Mouse (Mus musculus): ENCODE measurements around the gene Fsd1l. TPM values are rescaled to one million over a fixed set of nuclear protein-coding genes. Genes with fewer than 3 reads are reported as not detected.
"Not testable (repeated sequence)": the region's sequence is repeated elsewhere in the genome, so short reads cannot be mapped to it uniquely, and the experiment has no call there.

Fsd1l gene
- polyA plus RNA-seq, 1 experiment from 2014 or later, result 1.9 TPM

DNA sequence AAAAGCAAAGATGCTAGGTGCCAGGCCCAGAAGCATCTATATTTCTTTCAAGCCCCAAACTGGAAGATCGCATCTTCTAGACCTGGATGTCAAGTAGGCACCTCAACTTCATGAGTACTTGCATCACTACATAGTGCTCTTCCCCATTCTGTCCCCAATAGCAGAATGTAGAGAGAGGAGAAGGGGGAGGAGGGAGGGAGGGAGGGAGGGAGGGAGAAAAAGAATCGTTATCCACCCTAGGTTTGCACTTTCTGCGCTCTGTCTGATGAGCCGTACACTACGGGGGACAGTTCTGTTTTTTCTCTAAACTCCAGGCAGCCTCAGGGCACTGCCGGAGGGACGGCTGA is 82.4 kb downstream of the Fsd1l start, which contains the start of gene Fktn:
Gene Fktn, plus strand, starts transcription at position 295 of the 347 bp plus-strand sequence.
- 5% methylated on average over 7 of the region's 7 CpGs for WGBS (ENCODE audit: insufficient replicate concordance)
- peak within 1 kb of the TSS; percentile 89 for H3K4me2 ChIP-seq (ENCODE audit: low read depth, low read length)
- ATAC-seq (ENCODE audit: low read depth), result peak; percentile 45

DNA sequence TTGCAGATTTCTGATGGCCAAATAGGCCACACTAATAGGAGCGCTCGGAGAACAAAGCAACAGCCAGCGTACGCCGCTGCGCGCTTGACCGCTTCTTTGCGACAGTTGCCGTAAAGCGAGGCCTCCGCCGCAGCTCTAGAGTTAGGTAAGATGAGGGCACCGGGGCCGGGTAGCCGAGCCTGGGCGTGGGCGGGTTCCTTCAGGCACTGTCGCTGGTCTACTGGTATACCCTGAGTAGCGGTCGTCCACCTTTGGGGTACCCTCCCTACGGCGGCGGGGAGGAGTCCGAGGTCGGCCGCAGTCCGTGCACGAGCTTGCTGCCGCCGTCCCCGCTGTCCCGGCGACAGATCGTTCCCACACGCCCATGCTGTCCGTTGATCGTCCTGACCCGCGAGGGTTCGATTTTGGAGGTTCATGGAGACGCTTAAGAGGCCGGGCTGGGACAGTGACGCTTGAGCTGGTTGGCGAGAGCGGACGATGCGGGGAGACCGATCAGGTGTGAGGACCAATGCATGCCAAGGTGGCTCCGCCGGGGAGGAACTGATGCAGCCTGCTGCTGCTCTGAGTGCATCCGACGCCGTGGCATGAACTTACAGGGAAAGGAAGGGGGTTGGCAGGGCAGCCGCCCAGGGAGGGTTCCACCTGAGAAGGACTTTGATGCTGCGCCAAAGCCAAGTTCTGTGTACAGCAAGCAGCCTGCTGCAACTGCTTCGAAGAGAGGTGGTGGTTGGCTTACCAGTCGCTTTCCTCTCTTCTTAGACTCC is 83.0 kb downstream of the Fsd1l start:
- WGBS (ENCODE audit: insufficient replicate concordance), result 1% methylated on average over 58 of the region's 58 CpGs
- Histone ChIP-seq H3K27me3 (ENCODE audit: control insufficient read depth, insufficient read depth, low read depth, low read length) (no peaks in the 10 kb centered on the region), H3K9ac (ENCODE audit: low read depth, low read length) (peak overlapping the region; percentile 77), H3K4me2 (ENCODE audit: low read depth, low read length) (peak overlapping the region; percentile 89), H3K4me1 (ENCODE audit: control insufficient read depth, low read depth, low read length) (peaks cover 6% of the 10 kb centered on the region), H3K9me3 (replicated peaks; ENCODE audit: control insufficient read depth, low read length) (no peaks in the 10 kb centered on the region), H3K36me3 (ENCODE audit: control insufficient read depth, insufficient read depth) (no peaks in the 10 kb centered on the region), H3K27ac (ENCODE audit: low read length) (peak overlapping the region; percentile 53), H3K4me3 (ENCODE audit: low read depth, low read length) (peak overlapping the region; percentile 72)
- peak; percentile 92 for ATAC-seq (ENCODE audit: low read depth)

More for the DNA sequence above, 82.4 kb downstream of the Fsd1l start, which contains the start of gene Fktn:
- H3K27ac ChIP-seq (ENCODE audit: low read length), result peak within 1 kb of the TSS; percentile 53
- H3K9ac ChIP-seq (ENCODE audit: low read depth, low read length), result peak within 1 kb of the TSS; percentile 77
- no peaks in the 10 kb centered on the region for H3K9me3 ChIP-seq (replicated peaks; ENCODE audit: control insufficient read depth, low read length)
- peaks cover 6% of the 10 kb centered on the region for H3K4me1 ChIP-seq (ENCODE audit: control insufficient read depth, low read depth, low read length)
- H3K4me3 ChIP-seq (ENCODE audit: low read depth, low read length), result peak within 1 kb of the TSS; percentile 72
- H3K36me3 ChIP-seq (ENCODE audit: control insufficient read depth, insufficient read depth), result no peaks in the 10 kb centered on the region
- H3K27me3 ChIP-seq (ENCODE audit: control insufficient read depth, insufficient read depth, low read depth, low read length), result no peaks in the 10 kb centered on the region

DNA sequence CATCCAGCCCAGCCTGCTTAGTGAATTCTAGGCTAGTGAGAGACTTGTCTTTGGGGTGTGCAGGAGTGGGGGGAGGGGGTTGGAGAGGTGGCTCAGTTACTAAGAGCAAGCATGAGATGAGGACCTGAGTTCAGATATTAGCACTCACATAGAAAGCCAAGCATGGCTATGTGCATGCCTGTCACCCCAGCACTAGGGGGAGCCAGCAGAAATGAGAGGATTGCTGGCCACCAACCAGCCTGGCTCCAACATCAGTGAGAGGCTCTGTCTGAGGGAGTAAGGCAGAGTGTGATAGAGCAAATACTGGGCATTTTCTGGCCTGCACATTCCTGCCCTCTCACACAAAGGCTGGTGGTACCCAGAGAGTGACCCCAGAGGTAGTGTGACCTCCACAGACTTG is 84.7 kb downstream of the Fsd1l start:
- H3K27ac ChIP-seq (ENCODE audit: low read length), result no peak overlapping the region
- ATAC-seq (ENCODE audit: low read depth), result no peak

DNA sequence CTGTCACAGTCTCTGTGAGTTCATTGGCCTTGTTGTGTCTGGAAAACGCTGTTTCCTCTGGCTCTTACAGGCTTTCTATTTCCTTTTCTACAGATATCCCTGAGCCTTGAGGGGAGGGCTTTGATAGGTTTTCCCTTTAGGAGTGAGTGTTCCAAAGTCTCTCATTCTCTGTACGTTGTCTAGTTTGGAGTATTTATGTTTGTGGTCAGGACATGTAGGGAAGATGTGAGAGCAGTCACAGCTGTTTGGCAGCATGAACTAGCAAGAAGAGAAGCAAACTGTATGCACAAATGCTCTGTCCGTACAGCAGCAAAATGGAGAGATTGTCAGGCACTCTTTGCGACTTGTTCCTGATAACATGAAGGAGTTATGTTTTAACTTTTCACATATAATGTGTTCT is 86.3 kb downstream of the Fsd1l start:
- H3K27me3 ChIP-seq (ENCODE audit: control insufficient read depth, insufficient read depth, low read depth, low read length), result no peaks in the 10 kb centered on the region
- no peak overlapping the region for H3K4me3 ChIP-seq (ENCODE audit: low read depth, low read length)
- H3K36me3 ChIP-seq (ENCODE audit: control insufficient read depth, insufficient read depth), result no peaks in the 10 kb centered on the region
- 61% methylated on average over 4 of the region's 4 CpGs for WGBS (ENCODE audit: insufficient replicate concordance)
- no peak overlapping the region for H3K9ac ChIP-seq (ENCODE audit: low read depth, low read length)
- no peak overlapping the region for H3K4me2 ChIP-seq (ENCODE audit: low read depth, low read length)
- peaks cover 6% of the 10 kb centered on the region for H3K4me1 ChIP-seq (ENCODE audit: control insufficient read depth, low read depth, low read length)
- no peak overlapping the region for H3K27ac ChIP-seq (ENCODE audit: low read length)
- no peak for ATAC-seq (ENCODE audit: low read depth)
- H3K9me3 ChIP-seq (replicated peaks; ENCODE audit: control insufficient read depth, low read length), result no peaks in the 10 kb centered on the region

More for the DNA sequence above, 84.7 kb downstream of the Fsd1l start:
- Histone ChIP-seq H3K4me2 (ENCODE audit: low read depth, low read length) (no peak overlapping the region), H3K27me3 (ENCODE audit: control insufficient read depth, insufficient read depth, low read depth, low read length) (no peaks in the 10 kb centered on the region), H3K36me3 (ENCODE audit: control insufficient read depth, insufficient read depth) (no peaks in the 10 kb centered on the region), H3K9me3 (replicated peaks; ENCODE audit: control insufficient read depth, low read length) (no peaks in the 10 kb centered on the region), H3K4me1 (ENCODE audit: control insufficient read depth, low read depth, low read length) (peaks cover 6% of the 10 kb centered on the region), H3K4me3 (ENCODE audit: low read depth, low read length) (no peak overlapping the region), H3K9ac (ENCODE audit: low read depth, low read length) (no peak overlapping the region)

DNA sequence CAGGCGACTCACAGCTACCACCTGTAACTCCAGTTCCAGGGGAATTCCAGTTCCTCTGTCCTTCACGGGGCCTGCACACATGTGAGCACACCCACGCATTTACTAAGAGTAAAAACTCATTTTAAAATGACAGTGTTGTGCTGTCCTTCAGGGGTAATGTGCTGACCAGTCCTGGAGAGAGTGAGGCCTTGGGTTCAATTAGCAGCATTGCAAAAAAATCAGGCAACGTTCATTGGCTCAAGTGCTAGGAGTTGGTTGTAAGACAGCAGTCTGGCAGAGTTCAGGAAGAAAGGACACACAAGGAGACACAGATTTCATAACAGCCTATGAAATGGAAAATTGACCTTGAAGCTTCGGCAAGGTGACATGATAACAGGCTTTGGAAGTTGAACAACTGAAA is 87.0 kb downstream of the Fsd1l start:
- 62% methylated on average over 5 of the region's 5 CpGs for WGBS (ENCODE audit: insufficient replicate concordance)
- H3K4me3 ChIP-seq (ENCODE audit: low read depth, low read length), result no peak overlapping the region
- no peaks in the 10 kb centered on the region for H3K36me3 ChIP-seq (ENCODE audit: control insufficient read depth, insufficient read depth)
- H3K27me3 ChIP-seq (ENCODE audit: control insufficient read depth, insufficient read depth, low read depth, low read length), result no peaks in the 10 kb centered on the region
- no peak overlapping the region for H3K9ac ChIP-seq (ENCODE audit: low read depth, low read length)
- no peak overlapping the region for H3K27ac ChIP-seq (ENCODE audit: low read length)
- H3K4me2 ChIP-seq (ENCODE audit: low read depth, low read length), result no peak overlapping the region
- no peaks in the 10 kb centered on the region for H3K9me3 ChIP-seq (replicated peaks; ENCODE audit: control insufficient read depth, low read length)
- peaks cover 6% of the 10 kb centered on the region for H3K4me1 ChIP-seq (ENCODE audit: control insufficient read depth, low read depth, low read length)
- no peak for ATAC-seq (ENCODE audit: low read depth)

DNA sequence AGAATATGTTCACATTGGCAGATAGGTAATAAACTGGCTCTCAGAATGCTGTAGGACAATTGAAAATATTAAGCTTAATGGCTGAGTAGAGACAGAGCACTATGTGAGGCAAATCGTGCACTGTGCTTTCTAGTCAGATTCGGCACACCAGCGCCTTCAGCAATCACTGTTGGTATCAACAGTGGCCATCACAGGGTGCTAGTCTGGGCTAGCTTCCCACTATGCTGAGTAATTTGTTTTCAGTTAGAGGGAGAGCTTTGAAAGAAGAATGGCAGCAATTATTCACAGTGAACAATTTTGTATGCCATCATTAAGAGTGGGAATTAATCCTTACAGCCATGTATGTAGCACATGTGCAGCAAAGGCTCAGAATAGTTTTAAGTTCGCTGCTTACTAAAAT is 91.2 kb downstream of the Fsd1l start:
- Histone ChIP-seq H3K9me3 (replicated peaks; ENCODE audit: control insufficient read depth, low read length) (no peaks in the 10 kb centered on the region), H3K9ac (ENCODE audit: low read depth, low read length) (no peak overlapping the region), H3K27ac (ENCODE audit: low read length) (no peak overlapping the region), H3K4me2 (ENCODE audit: low read depth, low read length) (no peak overlapping the region), H3K4me1 (ENCODE audit: control insufficient read depth, low read depth, low read length) (no peaks in the 10 kb centered on the region), H3K36me3 (ENCODE audit: control insufficient read depth, insufficient read depth) (no peaks in the 10 kb centered on the region), H3K4me3 (ENCODE audit: low read depth, low read length) (no peak overlapping the region), H3K27me3 (ENCODE audit: control insufficient read depth, insufficient read depth, low read depth, low read length) (no peaks in the 10 kb centered on the region)
- ATAC-seq (ENCODE audit: low read depth), result no peak
- WGBS (ENCODE audit: insufficient replicate concordance), result 77% methylated on average over 4 of the region's 4 CpGs

DNA sequence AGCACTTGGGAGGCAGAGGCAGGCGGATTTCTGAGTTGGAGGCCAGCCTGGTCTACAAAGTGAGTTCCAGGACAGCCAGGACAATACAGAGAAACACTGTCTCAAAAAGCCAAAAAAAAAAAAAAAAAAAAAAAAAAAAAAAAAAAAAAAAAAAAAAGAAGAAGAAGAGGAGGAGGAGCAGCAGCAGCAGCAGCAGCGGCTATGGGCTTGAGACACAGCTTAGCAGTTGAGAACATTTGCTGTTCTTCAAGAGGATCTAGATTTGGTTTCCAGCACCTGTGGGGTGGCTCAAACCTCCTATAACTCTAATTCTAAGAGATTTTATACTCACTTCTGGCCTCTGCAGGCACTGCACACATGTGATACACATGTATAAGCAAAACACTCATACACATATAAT is 94.8 kb downstream of the Fsd1l start:
- not testable (repeated sequence) for H3K27me3 ChIP-seq (ENCODE audit: control insufficient read depth, insufficient read depth, low read depth, low read length); H3K4me3 ChIP-seq (ENCODE audit: low read depth, low read length)

DNA sequence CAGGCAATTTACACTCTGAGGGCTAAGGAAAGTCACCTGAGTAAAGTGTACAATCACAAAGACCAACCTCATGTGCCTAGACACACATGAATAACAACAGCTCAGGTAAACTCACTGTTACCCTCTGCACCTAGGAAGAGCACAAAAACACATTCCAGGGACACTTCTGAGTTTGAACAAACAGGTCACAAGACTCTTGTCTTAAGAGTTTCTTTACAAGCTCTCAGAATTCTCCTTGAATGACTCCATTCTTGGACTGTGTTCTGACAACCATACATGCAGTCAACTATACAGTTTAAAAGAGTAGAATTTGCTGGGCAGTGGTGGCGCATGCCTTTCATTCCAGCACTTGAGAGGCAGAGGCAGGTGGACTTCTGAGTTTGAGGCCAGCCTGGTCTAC is 96.8 kb downstream of the Fsd1l start:
- no peak for ATAC-seq (ENCODE audit: low read depth)
- Histone ChIP-seq H3K27me3 (ENCODE audit: control insufficient read depth, insufficient read depth, low read depth, low read length) (no peaks in the 10 kb centered on the region), H3K9me3 (replicated peaks; ENCODE audit: control insufficient read depth, low read length) (no peaks in the 10 kb centered on the region), H3K4me2 (ENCODE audit: low read depth, low read length) (no peak overlapping the region), H3K4me3 (ENCODE audit: low read depth, low read length) (no peak overlapping the region), H3K36me3 (ENCODE audit: control insufficient read depth, insufficient read depth) (no peaks in the 10 kb centered on the region), H3K9ac (ENCODE audit: low read depth, low read length) (no peak overlapping the region), H3K27ac (ENCODE audit: low read length) (no peak overlapping the region), H3K4me1 (ENCODE audit: control insufficient read depth, low read depth, low read length) (no peaks in the 10 kb centered on the region)
- WGBS (ENCODE audit: insufficient replicate concordance), result 82% methylated on average over 1 of the region's 1 CpGs

More for the DNA sequence above, 94.8 kb downstream of the Fsd1l start:
- WGBS (ENCODE audit: insufficient replicate concordance), result 81% methylated on average over 2 of the region's 2 CpGs
- not testable (repeated sequence) for H3K4me1 ChIP-seq (ENCODE audit: control insufficient read depth, low read depth, low read length); ATAC-seq (ENCODE audit: low read depth); H3K27ac ChIP-seq (ENCODE audit: low read length); H3K9ac ChIP-seq (ENCODE audit: low read depth, low read length); H3K9me3 ChIP-seq (replicated peaks; ENCODE audit: control insufficient read depth, low read length); H3K4me2 ChIP-seq (ENCODE audit: low read depth, low read length); H3K36me3 ChIP-seq (ENCODE audit: control insufficient read depth, insufficient read depth)

DNA sequence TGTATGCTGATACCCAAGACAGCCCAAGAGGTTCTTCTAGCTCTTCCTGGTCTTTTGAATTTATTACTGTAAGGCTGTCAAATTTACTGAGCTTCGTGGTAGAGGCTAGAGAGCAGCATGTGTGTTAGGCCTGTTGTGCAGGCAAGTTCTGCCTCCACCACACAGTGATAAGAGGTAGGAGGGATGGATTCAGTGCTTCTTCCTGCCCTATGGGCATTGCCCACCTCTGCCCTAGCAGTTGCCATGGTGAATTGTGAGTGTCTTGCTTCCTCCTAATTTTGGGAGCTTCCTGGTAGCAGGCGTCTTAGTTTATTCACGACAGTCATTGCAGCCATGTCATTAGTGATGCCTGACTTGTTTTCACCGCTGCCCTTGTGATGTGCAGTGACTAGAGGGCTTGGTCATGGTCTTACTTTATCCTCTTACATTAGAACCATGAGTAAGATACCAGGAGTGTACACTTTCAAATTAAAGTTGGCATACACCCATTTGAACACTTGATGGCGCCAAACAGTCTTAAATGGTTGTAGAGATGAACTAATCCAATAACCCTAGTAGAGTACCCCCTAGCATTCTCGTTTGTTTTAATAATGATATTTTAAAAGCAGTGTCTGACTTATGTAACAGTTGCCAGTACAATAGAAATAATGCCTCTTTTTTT is 107.8 kb downstream of the Fsd1l start:
- Histone ChIP-seq H3K27me3 (ENCODE audit: control insufficient read depth, insufficient read depth, low read depth, low read length) (no peaks in the 10 kb centered on the region), H3K9ac (ENCODE audit: low read depth, low read length) (no peak overlapping the region), H3K9me3 (replicated peaks; ENCODE audit: control insufficient read depth, low read length) (no peaks in the 10 kb centered on the region), H3K27ac (ENCODE audit: low read length) (no peak overlapping the region), H3K4me3 (ENCODE audit: low read depth, low read length) (no peak overlapping the region), H3K36me3 (ENCODE audit: control insufficient read depth, insufficient read depth) (no peaks in the 10 kb centered on the region), H3K4me2 (ENCODE audit: low read depth, low read length) (no peak overlapping the region), H3K4me1 (ENCODE audit: control insufficient read depth, low read depth, low read length) (no peaks in the 10 kb centered on the region)
- no peak for ATAC-seq (ENCODE audit: low read depth)
- 35% methylated on average over 6 of the region's 6 CpGs for WGBS (ENCODE audit: insufficient replicate concordance)
